Mouse (Mus musculus): ENCODE measurements around the gene Pnmt. TPM values are rescaled to one million over a fixed set of nuclear protein-coding genes. Genes with fewer than 3 reads are reported as not detected.
A peak's percentile ranks its signal among the peaks of the same experiment; 100 is the strongest.
"Not testable (repeated sequence)": the region's sequence is repeated elsewhere in the genome, so short reads cannot be mapped to it uniquely, and the experiment has no call there.

Pnmt gene
- total RNA-seq, 2 experiments from 2014 or later: 1.3 to 1.7 TPM

- intact Hi-C loops (cut with DNase I): no loop called here
These were observed 6.1 kb upstream of the Pnmt start for GRCm38 (mm10) chr11:98380106-98380505.

GRCm38 (mm10) chr11:98381651-98382050, 4.6 kb upstream of the Pnmt start:
- no peak for DNase-seq (ENCODE audit: low spot score)

More at GRCm38 (mm10) chr11:98380106-98380505, 6.1 kb upstream of the Pnmt start:
- DNase-seq (ENCODE audit: low spot score): no peak

GRCm38 (mm10) chr11:98382405-98382804, 3.8 kb upstream of the Pnmt start:
- intact Hi-C loops (cut with DNase I): not testable (repeated sequence)

More at GRCm38 (mm10) chr11:98381651-98382050, 4.6 kb upstream of the Pnmt start:
- intact Hi-C loops (cut with DNase I): no loop called here

GRCm38 (mm10) chr11:98383261-98384030, 2.8 kb upstream of the Pnmt start, which contains the start of gene Tcap:
Gene Tcap, plus strand, starts transcription at chr11:98383811.
- DNase-seq (ENCODE audit: low spot score): no peak

More at GRCm38 (mm10) chr11:98382405-98382804, 3.8 kb upstream of the Pnmt start:
- DNase-seq (ENCODE audit: low spot score): not testable (repeated sequence)

GRCm38 (mm10) chr11:98384216-98384615, 2.0 kb upstream of the Pnmt start:
- no peak for DNase-seq (ENCODE audit: low spot score)
- intact Hi-C loops (cut with DNase I): no loop called here

More at GRCm38 (mm10) chr11:98383261-98384030, 2.8 kb upstream of the Pnmt start, which contains the start of gene Tcap:
- intact Hi-C loops (cut with DNase I): no loop called here

- DNase-seq (ENCODE audit: low spot score): no peak
- intact Hi-C loops (cut with DNase I): no loop called here
These were observed 1.3 kb upstream of the Pnmt start for GRCm38 (mm10) chr11:98384721-98385637.

- intact Hi-C loops (cut with DNase I): no loop called here
- DNase-seq (ENCODE audit: low spot score): no peak
These were observed 346 bp downstream of the Pnmt start for GRCm38 (mm10) chr11:98386596-98386995.

- intact Hi-C loops (cut with DNase I): no loop called here
- DNase-seq (ENCODE audit: low spot score): no peak
These were observed 867 bp downstream of the Pnmt start for GRCm38 (mm10) chr11:98387056-98387577.

- intact Hi-C loops (cut with DNase I): no loop called here
- DNase-seq (ENCODE audit: low spot score): no peak
These were observed 2.0 kb downstream of the Pnmt start for GRCm38 (mm10) chr11:98388282-98388681.

GRCm38 (mm10) chr11:98389221-98389780, 3.1 kb downstream of the Pnmt start:
- intact Hi-C loops (cut with DNase I): loop anchor here (1.0 kb wide), 1 partner anchor 47 kb away; no protein-coding TSS in a partner anchor
- DNase-seq (ENCODE audit: low spot score): no peak

GRCm38 (mm10) chr11:98390141-98390540, 3.9 kb downstream of the Pnmt start:
- DNase-seq (ENCODE audit: low spot score): no peak
- intact Hi-C loops (cut with DNase I): no loop called here

- intact Hi-C loops (cut with DNase I): no loop called here
- no peak for DNase-seq (ENCODE audit: low spot score)
These were observed 5.8 kb downstream of the Pnmt start for GRCm38 (mm10) chr11:98392034-98392433.

- no peak for DNase-seq (ENCODE audit: low spot score)
- intact Hi-C loops (cut with DNase I): no loop called here
These were observed 6.4 kb downstream of the Pnmt start for GRCm38 (mm10) chr11:98392645-98393044.

- intact Hi-C loops (cut with DNase I): no loop called here
- no peak for DNase-seq (ENCODE audit: low spot score)
These were observed 7.1 kb downstream of the Pnmt start for GRCm38 (mm10) chr11:98393317-98393716.

GRCm38 (mm10) chr11:98394301-98394700, 8.1 kb downstream of the Pnmt start:
- intact Hi-C loops (cut with DNase I): no loop called here
- DNase-seq (ENCODE audit: low spot score): no peak

- intact Hi-C loops (cut with DNase I): no loop called here
- peak; percentile 49 for DNase-seq (ENCODE audit: low spot score)
These were observed 8.8 kb downstream of the Pnmt start for GRCm38 (mm10) chr11:98395041-98395440.

- no peak for DNase-seq (ENCODE audit: low spot score)
- intact Hi-C loops (cut with DNase I): no loop called here
These were observed 11.7 kb downstream of the Pnmt start for GRCm38 (mm10) chr11:98397946-98398345.

GRCm38 (mm10) chr11:98400161-98400726, 14.0 kb downstream of the Pnmt start, which contains the start of gene Pgap3:
Gene Pgap3, minus strand, starts transcription at chr11:98400490.
- peak; percentile 80 for DNase-seq (ENCODE audit: low spot score)
- intact Hi-C loops (cut with DNase I): loop anchor here (5.0 kb wide), 1 partner anchor 37 kb away; the partner anchor contains the start of gene Mien1

- DNase-seq (ENCODE audit: low spot score): no peak
- intact Hi-C loops (cut with DNase I): loop anchor here (5.0 kb wide), 1 partner anchor 36 kb away; the partner anchor contains the start of gene Mien1
These were observed 14.6 kb downstream of the Pnmt start for GRCm38 (mm10) chr11:98400816-98401215.
